Mouse (Mus musculus) embryo, embryonic 11 days (tissue): Measurements from ENCODE around the gene Slc24a5.
A peak's percentile ranks its signal among the peaks of the same experiment; 100 is the strongest.
"Not testable (repeated sequence)": the region's sequence is repeated elsewhere in the genome, so short reads cannot be mapped to it uniquely, and the experiment has no call there.

Source experiments
- DNase-seq: peaks from one replicate; pipeline ENCODE4 v3.0.0-alpha.2; 2015

Slc24a5 gene

DNA sequence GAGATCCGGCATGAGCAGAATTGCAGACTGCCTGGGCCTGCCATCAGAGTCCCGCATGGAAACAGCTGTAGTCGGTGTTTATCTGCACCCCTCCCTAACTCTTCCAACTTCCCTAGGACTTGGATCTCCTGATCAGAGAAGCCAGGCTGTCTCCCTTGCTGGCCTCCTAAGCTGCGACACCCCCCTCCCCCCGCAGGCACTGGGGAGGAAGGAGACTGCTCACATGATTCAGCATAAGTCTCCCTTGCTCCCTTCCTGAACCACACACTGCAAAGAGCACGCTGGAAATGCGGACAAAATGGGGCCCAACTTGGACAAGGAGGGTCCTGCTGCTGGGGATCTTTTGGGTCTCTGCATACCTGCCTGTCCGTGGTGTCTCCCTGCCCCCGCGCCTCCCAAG, at the start of gene Slc24a5:
Slc24a5 (plus strand) TSS at position 231 of the 400 bp plus-strand sequence.
- DNase-seq, result no peak

DNA sequence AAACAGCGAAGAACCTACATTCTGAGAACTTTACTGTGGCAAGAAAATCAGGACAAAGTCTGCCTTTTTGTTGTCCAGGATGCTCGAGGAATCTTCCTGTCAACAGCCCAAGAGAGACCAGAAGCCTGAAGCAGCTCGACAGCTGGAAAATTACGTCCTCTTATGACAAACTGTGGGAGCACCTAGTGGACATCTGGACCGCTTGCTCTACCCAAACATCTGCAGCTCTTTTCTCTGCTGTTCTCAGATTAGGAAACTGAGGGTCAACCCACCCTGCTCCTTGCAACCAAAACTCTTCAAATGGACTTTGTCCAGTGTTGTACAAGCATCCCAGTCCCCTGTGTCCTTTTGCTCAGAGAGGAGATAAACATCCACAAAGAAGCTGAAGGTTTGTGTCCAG, 43.5 kb upstream of the Slc24a5 start:
- DNase-seq, result peak; percentile 12

DNA sequence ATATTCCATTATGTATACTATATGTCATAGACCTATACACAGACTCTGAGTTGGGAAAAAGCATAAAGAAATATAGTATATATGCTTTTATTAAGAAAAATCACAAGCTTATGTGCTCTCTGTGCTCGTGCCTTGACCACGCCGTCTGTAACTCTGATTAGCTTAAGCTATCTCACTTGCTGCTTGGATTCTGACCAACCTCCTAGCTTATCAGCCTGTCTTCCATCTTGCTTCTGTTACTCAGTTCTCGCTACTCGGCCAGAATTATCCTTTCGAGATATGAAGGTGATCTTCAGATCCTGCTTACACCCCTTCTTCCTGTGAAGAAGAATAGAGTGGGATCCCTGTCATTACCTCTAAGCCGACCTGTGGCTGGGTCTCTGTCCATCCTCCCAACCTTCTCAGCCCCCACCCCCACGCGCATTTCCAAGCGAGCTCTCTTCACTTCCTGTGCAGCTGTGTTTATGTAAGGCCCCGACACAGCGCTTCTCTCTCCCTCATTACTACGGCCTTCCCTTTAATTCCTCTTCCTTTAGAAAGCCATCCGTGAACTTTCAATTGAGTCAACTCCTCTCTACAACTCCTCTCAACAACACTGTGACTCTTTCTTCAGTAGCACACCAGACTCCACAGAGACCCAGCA, 41.4 kb upstream of the Slc24a5 start:
- DNase-seq, result peak; percentile 42

DNA sequence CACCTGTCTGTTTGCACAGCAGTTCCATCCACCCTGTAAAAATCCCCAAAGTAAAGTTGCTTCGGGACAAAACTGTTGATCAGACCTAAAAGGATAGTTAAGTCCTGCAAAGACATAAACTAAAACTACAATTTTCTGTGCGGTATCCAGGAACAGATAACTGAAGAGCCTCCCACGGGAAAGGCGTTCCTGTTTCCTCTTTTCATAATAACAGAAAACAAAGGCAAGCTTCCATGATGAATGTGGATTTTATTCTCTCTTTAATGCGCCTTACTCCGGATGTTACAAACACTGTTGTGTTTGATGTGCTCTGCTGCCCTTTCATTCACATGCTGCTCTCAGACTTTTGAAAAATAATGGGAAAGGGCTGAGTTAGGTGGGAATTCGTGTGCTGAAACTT, 37.3 kb upstream of the Slc24a5 start:
- DNase-seq, result no peak

DNA sequence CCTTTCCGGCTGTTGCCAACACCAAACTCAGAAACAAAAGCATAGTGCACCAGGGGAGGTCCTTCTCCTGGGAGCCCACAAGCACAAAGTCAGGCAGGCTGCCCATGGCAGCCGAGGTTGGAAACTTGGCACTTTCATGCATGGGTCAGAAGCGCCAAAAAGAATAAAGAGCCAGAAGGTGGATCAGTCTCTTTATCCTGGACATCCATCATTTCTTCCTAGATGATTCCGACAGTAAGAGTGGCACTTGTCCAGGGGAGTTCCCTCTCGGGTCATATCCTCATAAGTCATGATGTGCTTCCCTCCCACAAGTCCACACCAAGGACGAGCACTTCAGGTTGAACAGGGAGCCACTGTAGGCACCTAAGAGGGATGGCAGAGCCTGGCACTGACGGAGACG, 36.8 kb upstream of the Slc24a5 start:
- no peak for DNase-seq

DNA sequence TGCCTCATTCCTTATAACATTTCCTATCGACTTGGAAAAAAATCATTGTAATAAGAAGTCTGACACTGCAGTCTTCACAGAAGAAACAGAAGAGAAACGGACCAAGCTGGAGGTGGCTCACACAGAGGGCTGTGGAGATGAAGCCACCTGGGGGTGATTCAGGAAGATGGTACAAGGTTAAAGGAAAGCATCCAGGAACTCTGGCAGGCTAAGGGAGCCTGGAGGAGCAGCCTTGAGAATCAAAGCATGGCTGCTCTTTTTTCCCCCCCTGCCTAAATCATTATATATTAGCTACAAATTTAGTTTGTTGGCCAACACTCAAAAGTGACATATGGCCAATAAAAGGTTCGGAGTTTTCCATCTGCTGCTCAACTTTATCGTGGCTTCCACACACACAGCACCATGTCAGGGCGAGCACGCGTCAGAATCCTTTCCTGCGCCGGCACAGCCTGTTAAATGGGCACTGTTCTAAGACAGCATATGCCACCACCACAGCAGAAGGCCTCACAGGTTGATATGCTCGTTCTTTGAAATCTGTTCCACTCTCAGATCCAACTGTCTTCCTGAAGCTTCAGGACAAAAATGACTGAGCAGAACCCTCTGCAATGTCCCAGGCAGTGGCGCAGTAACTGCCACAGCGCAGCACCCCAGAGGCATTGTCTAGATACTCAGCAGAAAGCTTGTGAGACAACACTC, 36.2 kb upstream of the Slc24a5 start:
- DNase-seq, result no peak

DNA sequence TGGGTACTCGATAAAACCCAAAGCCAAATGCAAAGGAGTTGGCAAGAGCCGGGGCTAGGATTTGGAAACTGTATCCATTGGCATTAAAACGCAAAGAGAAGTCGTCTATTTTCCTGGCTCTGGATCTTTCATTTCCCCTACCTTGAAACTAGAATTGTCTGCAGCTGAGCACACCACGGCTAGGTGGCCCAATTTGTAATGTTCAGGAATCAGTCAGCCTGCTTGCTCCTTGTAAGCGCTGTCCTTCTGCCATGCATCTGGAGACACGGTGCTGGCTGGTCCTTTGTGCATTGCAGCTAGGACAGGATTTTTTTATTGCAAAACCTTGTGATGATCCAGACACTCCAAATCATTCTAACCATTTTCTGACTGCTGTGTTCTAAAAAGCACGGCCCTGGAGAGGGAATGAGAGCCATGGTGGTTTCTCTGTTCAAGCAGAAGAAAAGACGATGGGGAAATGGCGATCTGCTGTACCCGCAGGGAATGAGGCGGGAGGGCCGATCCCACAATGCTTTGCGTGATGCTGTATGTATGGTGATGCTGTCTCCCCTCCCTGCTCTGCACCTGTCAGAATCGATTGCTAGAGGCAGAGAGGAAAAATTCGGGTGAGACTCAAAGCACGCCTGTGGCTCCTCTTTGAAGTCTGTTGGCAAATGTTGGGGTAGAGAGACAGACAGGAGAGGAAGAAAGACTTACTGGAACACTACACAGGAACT, 35.5 kb upstream of the Slc24a5 start:
- DNase-seq, result no peak

DNA sequence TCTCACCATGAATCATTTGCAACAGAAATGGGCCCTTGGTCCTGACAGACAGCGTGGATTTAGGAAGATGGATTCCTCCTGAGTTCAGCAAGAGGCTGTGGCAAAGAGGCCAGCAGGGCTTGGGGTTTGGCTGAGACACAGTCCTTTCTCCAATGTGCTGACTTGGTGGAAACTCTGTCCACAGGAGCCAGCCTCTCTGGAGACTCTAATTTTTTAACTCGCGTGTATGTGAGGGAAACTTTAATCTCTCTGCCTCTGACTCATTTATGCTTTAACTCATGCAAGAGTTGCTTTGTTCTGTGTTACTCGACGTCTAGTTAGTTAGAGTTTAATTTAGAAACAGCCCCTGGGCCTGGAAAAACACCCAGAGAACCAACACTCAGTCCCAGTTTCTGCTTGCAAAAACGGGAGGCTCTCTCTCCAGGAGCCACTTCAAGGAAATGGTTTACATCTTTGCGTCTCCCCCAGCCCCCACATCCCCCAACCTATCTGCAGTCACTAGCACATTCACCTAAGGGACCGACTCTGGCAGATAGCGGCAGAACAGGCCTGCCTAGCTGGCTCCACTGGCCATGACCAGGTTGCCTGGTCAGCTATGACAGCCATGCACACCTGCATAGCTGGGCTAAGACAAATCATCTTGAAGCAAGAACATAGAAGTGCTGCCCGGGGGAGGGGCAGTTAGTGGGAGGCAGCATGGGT, 34.7 kb upstream of the Slc24a5 start:
- peak; percentile 13 for DNase-seq

DNA sequence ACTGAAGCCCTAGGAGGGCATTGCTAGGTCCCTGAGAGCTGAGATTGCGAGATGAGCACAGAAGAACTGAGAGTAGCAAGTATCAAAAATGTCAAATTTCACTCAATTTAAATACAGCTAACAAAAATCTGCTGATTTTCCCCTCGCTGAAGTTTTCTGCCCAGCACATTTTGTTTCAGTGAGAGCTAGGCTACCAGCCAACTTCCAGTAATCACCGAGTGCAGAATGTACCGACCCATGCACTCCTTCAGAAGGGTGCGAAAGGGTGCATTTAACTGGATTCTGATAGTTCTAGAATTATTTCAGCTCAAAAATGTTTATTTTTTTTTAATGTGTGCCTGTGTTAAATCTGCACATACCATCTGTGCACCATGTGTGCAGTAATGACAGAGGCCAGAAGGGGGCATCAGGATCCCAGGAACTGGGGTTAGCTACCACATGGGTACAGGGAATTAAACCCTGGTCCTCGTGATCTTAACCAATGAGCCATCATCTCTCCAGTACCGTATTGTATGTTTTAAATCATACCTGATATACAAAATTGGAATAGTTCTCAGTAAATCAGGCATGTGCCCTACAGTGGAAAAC, 12.5 kb upstream of the Slc24a5 start:
- no peak for DNase-seq

DNA sequence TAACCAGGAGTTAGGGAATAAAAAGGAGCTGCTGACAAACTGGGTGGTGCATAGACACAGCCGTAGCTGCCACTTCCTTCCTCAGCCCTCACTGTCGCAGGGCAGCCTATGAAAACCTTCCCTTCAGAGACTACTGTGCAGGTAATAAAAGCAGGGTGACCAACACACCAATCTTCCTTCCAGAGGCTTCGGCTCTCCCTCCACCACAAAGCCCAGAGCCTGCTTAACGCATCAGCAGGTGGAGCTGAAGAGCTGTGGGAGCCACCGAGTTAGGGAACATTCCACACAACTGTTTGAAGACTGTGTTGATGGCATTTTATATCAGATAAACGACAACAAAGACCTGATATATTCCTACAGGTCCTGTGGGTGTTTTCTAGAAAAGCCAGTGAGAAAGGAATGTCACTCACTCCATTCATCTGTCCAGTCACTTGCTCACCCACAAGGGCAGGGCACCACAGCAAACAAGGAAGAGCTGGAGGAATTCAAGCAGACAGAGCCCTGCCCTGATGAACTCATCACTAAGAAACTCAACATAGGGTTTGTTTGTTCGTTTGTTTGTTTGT, 10.6 kb upstream of the Slc24a5 start:
- peak; percentile 18 for DNase-seq

DNA sequence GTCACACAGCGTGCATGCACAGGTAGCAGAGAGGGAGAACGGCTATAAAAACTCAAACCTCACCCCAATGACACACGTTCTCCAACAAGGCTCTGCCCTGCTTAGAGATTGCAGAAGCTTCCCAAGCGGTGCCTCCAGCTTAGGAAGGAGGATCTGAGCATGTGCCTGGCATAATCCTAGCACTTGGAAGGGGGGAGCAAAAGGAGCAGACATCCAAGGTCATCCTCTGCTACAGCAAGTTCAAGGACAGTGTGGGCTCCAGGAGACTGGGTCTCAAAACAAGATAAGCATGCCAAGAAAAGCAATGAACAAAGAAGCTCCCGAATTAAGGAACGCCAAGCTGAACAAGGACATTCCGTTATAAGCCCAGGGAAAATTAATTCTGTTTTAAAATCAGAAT, 6.5 kb upstream of the Slc24a5 start:
- DNase-seq, result no peak

DNA sequence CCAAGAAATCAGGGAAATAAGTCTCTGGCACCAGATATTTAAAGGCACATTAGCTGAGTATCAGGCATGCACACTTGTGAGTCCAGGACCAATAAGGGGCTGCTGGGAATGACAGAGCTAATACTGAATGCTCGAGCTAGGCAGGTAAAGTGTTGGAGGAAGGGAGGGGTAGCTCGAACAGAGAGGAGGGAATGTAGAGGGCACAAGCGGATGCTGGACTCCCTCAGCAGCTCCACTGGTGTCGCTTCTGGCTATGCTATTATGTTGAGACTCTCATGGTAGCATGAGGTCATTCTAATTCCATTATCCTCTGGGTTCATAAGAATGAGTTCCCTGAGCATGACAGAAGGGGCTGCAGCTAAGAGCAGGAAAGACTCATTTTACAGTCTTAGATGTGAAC, 5.0 kb upstream of the Slc24a5 start:
- no peak for DNase-seq

DNA sequence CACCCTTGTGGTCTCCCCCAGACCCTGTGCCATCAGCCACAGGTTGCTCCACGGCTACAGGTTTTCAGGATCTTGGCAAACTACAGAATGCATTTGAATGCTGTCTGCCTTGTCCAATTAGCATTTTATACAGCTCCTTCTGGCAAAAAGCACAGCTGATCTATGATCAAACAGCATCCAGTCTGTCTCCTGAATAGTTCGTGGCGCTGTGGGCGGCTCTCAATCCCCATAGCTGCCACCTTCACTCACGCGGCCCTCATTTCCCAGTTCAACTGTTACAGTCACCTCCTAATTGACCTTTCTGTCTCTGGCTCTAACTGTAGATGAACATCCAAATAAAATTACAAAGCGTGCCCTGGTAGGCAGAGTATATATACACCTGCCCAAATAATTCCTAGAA, 551 bp upstream of the Slc24a5 start:
- no peak for DNase-seq

DNA sequence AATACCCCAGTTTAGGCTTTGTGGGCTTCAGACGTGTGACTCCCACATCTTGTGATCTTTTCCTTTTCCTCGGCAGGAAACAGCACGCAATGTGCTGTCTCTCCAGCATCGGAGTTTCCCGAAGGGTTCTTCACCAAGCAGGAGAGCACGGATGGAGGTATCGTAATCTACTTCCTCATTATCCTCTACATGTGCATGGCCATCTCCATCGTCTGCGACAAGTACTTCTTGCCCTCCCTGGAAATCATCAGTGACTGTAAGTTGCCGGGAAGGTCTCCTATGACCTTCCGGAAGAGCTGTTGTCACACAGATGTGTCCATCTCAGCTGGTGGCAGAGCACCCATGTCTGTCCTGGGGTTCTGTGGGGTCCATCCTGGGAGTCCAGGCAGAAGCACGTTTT, 772 bp downstream of the Slc24a5 start:
- DNase-seq, result no peak

DNA sequence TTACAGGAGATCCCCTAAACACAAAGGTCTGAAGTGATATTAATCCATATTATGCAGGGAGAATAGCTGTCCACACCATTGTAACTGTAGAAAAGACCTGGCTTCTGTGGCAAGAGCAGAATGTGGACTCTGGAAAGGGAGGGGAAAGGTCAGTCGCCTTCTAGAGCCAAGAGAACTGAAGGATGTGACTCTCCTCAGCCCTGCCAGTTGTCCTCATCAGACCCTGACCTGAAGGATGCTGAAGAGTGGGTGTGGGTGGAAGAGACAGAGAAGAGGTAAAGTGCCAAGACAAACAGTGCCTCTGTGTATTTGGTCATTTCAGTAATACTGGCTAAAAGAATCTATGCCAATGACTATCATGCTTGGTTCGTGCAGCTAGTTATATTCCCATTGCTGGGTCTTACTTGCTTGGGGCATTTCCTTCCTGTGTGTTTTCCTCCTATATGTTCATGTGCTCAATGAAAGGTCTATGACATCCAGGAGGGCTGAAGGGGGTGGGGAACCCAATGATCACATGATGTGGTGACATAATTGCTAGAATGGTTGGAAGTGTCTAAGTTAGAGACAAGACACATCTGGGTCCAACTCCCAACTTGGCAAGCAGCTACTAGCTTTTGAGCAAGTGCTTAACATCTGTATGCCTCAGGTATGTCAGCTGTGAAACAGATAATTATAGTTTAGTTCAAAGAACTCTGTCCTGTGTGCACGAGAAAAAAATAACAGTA, 5.3 kb downstream of the Slc24a5 start:
- DNase-seq, result no peak

DNA sequence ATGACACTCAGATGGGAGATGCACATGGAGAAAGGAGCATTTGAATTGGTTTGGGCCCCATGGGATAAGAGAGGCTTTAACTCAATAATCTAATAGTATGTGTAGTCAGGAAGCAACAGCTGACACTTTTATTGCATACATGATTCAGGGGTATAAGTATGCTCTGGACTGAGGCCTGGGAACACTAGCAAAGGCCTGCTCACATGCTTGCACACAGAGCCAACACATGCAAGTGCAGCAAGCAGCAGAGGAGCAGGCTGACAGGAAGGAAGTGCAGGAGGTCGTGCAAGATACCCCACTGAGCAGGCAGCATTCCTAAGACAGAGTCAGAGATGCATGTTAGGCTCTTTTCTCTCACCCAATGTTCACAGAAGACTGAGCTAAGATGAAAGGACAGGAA, 16.0 kb downstream of the Slc24a5 start:
- no peak for DNase-seq

DNA sequence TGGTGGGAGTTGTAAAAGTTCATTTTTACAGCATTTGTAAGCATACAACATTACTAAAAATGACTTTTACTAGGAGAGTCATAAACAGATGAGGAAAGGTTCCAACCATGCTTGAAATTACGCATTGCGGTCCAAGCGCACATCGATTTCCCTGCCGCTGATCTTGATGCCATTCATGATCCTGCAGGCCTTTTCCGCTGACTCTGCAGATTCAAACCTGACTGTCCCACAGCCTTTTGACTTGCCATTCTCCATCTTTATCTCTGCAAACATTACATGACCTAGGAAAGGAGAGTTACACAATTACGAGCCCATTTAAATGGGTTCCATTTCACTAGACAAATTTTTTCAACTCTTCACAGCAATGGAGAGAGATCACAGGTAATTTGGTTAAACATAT, 20.8 kb downstream of the Slc24a5 start:
- DNase-seq, result no peak

DNA sequence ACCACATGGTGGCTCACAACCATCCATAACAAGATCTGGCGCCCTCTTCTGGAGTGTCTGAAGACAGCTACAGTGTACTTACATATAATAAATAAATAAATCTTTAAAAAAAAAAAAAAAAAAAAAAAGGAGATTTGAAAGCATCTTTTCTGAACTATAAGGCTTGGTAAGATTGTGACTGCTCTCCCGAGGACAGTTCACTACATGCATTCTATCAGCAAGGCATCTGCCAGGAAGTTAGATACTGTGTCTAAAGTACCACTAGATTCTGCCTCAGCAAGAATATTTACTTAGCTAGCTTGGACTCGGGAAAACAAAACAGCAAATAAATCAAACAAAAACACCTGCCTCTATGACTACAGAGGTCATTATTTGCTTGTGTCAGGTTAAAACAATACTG, 24.2 kb downstream of the Slc24a5 start:
- DNase-seq, result not testable (repeated sequence)

DNA sequence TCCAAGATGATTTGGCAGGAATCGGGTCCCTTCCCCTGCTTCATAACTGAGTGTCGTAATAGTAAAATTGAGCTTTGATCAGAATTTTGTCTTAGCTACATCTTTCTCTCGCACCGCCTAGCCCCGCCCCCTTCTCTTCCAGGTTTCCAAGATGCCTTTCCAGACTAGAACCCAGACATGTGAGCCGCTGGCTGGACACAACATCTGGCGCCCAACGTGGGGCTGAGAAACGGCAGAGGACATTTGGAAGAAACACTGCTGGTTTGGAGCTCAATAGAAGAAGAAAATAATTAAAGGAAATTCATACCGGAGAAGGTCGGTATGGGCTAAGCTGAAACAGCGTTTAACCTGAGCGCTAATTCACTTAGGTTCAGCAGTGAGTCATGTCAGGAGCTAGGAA, 36.6 kb downstream of the Slc24a5 start:
- not testable (repeated sequence) for DNase-seq

DNA sequence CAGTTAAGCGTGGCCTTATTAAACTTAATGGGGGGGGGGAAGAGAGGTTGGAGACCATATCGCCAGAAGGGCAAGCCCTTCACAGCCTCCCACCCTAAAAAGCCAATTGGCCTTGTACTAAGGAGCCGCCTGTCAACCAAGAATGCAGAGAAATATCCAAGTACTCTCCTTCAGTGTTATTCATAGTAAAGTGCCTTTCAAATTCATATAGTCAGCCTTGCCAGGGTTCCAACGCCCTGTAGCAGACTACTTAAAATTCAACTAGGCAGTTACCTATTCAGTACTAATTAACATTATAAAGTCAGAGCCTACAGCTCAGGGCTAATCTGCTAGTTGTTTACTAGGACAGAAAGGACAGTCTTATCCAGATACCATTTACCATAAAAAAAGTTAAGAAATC, 38.6 kb downstream of the Slc24a5 start:
- DNase-seq, result not testable (repeated sequence)

DNA sequence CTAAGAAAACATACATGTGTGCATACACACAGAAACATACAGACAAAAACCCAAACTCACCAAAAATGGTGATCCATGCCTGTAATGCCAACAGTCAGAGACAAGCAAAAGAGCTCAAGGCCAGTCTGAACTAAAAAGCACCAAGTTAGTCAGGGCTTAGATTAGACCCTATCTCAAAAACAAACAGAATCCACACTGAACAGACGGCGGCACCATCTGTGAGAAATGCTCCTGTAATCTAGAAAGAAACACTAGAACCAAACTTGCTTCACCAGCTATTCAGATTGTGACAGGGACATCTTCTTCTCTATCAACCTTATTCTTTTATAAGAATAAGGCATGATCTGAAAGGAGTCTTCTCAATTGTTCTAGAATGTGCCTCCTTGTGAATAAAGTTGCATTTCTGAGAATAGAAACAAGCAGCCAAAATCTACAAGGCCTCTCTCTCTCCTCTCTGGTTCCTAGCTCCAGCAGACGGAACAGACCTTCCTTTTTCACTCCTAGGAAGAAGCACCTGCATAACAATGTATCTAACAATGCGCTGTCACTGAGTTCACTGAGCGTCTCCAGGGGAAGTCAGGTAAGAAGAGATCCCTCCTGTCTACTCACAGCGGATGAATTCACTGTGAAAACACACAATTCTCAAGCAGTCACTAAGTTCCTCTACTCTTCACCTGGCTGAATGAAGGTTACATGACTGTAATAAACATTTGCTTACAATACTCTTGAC, 51.6 kb downstream of the Slc24a5 start:
- no peak for DNase-seq

DNA sequence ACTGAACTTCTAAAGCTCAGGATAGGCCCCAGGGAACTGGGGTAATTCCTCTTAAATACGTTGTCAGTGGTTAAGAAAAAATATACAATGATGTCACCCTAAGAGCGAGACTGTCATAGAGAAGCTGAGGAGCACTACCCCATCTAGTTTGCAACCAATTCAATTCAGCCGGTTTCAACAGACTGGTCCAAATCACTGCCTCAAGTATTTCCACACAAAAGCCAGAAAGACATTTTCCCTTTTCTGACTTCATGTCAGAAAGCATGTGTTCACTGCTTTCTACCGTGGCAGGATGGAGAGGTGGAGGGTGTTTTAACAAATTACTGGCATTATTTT, 54.3 kb downstream of the Slc24a5 start:
- DNase-seq, result peak; percentile 21
